Mouse (Mus musculus): Measurements from ENCODE around the gene Podxl2.
A peak's percentile ranks its signal among the peaks of the same experiment; 100 is the strongest.

The Podxl2 gene

DNA sequence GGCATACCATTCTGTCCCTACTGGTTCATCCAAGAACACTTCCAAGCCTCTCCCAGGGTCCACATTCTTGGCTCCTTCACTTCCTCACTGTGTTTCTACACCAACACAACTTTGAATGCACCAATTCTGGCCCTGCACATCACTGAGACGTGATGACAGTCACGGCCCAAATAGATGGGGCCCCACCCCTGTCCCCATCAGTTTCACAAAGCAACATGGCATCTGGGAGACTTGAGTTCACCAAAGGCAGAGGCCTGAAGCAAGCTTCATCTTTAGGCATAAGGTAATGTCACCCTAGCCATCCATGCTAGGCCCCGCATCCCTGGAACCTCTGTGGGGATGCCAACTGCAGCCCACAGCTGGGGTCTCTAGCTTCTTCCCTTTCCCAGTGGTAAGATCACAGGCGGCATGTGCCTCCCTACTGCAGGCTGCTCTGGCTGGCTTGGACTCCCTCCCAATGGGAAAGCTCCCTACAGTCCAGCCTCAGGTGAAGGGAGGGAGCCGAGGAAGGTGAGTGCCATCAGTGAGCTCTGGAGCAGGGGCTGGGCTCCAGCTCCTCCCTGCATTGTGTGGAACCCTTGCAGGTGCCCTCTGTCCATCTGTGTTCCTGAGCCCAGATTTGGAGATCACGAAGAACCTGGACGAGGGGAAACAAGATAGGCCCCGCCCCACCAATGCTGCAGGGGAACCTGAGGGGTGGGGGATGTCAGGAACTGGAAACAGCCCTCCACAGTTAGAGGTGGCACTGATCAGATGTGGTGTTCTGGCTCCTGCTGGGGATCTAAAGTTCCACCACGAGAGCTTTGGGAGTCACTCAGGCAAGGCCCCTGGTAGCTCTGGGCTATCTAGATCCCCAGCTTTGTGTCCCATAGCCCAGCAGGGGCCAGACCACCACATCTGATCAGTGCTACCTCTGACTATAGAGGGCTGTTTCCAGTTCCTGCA, 30.8 kb downstream of the Podxl2 start:
- DNase-seq (ENCODE audit: low spot score), result no peak

DNA sequence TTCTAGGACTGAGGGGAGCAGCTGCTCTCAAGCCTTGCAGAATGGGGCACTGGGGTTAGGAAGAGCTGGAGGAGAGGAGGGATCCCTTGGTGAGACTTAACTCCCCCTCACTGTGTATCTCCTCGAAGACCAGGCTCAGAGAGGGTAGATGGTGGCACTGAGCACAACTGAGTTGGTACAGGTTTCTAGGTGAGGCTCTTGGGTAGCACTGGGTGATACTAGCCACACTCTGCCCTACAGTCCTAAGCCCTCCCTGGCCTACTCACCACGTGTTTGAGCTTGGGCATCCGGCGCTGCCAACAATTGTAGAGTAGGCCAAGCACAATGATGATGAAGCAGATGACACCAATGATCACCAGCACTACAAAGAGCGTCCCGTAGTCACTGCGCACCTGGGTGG, 31.6 kb downstream of the Podxl2 start:
- DNase-seq (ENCODE audit: low spot score), result no peak

DNA sequence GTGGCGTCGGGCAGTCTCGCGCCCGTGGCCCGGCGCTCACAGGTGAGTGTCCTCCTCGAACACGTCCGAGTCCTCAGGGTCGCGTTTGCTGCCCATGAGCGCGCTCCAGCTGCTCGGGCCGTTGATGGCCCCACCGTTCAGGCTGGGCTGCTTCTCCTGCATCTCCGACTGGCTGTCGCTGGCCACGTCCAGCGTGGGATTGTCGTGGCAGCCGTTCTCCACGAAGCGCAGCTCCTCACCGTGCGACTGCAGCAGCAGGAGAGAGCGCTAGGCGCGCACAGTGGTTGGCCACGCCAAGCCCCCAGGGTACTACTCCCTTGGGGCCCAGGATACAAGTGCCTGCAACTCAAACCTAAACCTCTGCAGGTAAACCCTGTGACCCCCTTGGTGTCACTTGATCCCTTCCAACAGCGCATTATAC, 32.1 kb downstream of the Podxl2 start:
- peak; percentile 30 for DNase-seq (ENCODE audit: low spot score)

DNA sequence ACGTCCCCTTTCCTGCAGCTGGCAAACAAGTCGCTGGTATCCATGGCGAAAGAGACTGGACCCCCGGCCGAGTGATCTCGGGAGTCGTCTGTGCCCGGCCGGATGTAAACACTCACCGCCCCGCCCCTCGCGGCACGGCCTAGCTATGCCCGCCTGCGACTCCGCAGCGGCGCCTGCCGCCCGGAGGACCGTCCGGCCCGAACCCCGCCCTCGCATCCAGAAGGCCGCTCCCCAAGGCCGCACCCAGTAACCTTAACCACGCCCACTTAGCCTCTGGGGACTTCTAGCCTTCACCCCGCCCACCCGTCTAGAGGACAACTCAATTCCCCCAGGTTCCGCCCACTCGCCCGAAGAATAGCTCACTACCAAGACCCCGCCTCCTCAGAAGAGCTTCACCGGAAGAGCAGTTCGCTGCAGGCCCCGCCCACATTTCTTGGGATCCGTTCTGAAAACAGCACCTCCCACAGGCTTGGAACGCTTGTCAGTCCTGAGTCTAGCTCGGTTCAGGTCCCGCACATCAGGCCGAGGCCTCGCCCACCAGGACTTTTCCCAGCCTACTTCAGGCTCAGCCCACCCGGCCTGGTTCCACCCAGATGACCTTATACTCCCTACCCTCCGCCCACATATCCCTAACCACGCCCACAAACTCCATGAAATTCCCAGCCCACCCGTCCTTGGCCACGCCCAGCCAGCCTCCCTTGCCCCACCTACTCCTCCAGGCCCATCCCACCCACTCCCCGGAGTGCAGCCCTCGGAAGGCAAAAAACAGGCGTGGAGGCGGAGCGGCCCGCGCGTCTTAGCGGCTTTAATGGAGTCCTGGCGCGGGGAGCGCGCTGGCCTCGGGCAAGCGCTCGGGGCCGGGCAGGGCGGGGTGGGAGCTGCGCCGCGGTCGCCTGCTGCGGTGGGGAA, 32.8 kb downstream of the Podxl2 start, which contains the start of gene Abtb1:
TSS of gene Abtb1 (minus strand) at position 204 of the 909 bp plus-strand sequence.
- peak; percentile 99 for DNase-seq (ENCODE audit: low spot score)

DNA sequence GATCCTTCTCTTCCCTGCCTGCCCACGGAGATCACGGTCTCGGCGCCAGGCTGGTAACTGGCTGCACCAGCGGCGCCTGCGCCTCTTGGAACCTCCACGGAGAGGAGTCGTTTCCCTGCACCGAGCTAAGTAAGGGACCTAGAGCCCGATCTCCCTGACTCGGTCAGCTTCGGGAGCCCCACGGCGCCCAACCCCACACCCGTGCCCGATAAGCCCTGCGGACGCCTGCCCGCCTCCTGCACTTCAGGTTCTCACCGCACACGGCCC, 33.4 kb downstream of the Podxl2 start:
- DNase-seq (ENCODE audit: low spot score), result no peak

DNA sequence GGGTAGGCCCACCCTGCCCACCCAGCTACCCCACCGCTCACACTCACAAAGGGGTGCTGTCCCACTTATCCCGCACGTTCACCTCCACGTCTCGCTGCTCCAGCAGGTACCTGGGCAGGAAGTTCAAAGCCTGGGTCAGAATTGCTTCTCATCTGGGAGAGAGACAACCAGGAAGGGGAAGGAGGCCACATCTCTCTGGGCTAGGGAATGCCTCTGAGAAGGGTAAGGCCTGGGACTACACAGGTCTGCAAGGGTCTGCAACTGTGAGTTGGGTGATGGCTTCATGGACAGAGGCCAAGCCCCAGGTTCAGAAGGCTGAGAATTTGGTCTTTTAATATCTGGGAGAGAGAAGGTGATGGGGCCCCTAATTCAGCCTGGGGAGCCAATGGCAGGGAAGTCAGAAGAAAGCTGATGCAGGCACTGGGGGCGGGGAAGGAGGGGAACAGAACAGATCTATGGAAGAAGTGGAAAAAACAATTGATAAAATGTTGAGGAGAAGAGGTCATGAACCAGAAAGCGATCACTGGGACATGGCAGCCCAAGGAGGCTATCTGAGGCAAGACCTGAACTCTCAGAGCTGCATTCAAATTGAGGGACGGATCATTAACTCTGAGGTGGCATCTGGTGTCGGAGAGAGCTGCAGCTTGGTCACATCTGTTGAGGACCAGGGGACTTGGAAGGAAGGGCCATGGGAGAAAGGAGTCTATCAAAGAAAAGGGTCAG, 33.9 kb downstream of the Podxl2 start:
- DNase-seq (ENCODE audit: low spot score), result no peak

DNA sequence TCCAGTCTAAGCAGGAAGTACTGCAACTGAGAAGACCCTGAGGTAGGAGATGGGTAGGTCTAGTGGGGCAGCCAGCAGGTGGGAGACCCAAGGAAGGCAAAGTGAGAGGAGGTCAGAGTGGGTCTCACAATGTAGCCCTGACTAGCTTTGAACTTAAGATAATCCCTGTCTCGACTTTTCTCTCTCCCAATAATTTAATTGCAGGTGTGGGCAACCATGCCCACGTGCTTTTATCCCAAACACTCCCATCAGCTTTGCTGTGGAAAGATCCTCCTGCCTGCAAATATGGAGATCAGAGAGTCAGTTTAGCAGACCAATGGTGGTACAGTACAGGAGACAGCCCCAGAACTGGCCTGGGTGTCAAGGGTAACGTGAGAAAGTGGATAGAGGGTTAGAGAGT, 34.6 kb downstream of the Podxl2 start:
- DNase-seq (ENCODE audit: low spot score), result no peak

DNA sequence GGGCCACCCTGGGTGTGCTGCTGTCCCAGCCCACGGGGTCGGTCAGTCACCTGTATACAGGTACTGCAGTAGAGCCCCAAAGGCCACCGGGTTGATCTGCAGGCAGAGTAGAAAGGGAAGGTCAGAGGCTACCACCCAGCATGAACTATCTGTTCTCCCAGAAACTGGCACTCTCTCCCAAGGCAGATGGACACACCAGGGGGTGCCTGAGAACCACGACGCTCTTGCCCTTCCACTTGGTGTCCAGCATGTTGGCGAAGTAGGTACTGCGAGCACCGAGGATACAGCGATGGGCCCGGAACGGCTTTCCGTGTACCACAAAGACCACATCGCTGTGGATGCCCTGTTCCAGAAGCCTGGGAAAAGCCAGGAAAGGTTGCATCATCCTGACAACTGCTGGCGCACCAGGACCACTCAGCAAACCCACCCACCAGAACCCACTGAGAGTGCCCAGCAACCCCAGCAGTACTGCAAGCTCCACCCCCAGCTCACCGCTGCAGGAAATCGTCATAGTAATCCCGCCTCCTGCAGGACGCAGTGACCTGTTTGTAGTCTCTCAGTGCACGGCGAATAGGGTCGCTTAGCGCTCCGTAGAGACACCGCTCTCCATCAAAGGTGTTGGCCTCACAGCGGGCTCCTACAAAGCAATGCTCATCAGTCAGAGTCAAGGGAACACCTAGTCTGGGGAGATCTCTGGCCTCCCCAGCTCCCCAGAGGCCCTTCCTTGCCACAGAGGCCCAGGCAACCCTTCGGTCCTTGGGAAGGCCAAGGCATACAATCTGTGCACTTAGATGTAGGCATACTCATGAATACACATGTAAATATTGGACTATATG, 35.5 kb downstream of the Podxl2 start:
- DNase-seq (ENCODE audit: low spot score), result no peak

DNA sequence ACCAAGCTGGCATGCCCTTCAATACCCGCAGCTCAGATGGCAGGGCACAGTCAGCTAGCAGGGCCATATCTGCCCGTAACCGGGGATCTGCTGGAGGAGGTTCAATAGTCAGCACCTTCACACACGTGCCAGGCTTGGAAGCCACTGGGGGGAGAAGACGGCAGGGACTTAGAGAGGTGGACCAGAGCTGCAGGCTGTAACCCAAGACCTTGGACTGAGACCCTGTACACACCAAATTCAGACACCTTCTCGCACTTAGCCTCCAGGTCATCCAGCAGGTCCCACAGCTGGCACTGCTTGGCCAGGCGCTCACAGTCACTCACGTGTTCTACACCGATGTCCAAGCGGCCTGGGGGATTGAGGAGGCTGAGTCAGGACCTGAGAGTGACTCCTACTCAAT, 36.2 kb downstream of the Podxl2 start:
- no peak for DNase-seq (ENCODE audit: low spot score)

DNA sequence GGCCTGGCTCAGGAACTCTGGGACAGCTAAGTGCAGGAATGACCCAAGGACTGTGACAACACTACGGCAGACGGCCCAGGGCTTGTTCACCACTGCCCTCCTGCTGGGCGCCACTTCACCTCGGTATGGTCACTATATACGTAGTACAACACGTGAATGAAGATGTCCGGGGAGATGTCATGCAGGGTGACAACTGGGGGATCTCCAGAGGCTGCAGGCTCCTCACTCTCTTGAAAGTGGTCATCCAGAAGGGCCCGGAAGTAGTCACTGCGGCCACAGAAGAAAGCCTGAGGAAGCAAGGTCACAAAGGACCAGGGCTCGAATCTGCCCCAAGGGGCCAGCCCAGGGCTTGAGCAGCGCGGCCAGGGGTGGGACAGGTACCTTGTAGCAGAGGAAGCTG, 36.8 kb downstream of the Podxl2 start:
- DNase-seq (ENCODE audit: low spot score), result no peak

DNA sequence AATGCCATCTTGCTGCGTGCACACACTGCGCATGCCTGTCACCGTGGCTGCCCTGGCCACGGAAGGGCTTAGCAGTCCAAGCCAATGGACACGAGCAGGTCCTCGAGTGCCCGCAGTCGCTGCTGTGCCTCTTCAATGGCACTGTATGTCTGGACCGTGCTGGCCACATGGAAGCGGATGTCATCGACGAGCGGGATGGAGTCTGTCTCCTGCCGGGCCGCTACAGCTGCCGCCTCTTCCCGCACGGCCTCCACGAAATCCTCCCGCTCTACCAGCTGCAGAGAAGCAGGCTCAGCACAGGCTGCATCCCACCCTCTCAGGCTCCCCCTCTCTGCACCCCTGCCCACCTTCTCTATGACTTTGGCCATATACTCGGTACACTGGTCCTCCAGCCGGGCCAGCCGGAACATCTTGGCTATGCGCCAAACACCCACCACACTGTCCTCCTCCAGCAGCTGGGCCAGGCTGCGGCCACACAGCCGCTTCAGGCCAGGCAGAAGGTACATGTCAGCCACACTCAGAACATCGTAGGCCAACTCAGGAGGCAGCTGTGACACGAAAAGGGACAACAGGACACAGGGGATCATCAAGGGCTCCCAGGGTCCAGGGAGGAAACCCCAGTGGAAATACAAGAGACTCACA, 38.5 kb downstream of the Podxl2 start:
- no peak for DNase-seq (ENCODE audit: low spot score)

DNA sequence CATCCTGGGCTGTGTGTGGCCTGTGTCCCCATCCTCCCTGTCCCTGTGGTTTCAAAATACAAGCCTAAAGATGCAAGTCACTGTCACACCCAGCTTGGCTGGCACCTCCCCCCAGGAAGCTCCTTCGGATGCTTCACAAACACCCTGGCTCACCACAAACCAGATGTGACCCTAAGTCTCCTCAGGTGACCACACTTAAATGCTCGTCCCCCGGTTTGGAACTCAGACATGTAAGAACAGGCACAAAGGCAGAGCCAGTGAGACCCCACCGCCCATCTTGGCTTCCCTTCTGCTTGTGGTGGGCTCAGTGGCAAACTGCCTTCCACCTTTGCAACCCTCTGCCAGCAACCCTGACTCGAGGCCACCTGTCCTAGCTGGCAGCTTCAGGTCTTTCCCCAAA, 39.8 kb downstream of the Podxl2 start:
- no peak for DNase-seq (ENCODE audit: low spot score)

DNA sequence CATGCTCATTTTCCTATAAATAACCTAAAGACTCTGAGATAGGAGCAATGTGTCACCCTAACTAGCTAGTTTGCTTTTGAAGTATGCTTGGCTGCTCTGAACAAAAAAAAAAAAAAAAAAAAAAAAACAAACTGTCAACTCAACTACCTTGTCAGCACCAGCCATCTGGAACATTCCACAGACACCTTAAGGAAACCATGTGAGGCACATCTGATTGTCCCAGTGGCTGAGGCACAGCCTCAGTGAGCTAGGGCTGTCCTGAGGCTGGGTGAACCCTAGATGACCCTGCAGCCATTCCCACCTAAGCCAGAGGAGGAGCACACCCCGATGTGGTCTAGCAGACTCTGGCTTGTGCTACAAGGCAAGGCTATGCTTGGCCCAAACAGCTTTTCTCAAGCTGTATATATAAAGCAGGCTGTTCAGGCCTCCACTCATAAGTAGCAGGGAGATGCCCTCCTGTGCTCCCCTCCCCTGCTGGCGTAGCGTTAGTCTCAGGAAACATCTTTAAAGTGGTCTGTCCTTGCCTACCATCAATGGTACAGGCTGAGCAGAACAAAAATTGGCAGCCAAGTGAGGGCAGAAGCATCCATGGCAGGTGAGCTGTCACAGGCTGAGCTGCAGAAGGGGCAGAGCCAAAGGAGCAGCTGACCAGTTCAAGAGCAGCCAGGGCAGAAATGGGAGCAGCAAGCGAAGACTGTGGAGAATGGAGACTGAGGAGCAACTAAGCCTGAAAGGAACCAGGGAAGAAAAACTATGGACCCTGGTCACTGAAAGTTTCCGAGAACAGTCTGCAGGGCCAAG, 41.3 kb downstream of the Podxl2 start:
- no peak for DNase-seq (ENCODE audit: low spot score)

DNA sequence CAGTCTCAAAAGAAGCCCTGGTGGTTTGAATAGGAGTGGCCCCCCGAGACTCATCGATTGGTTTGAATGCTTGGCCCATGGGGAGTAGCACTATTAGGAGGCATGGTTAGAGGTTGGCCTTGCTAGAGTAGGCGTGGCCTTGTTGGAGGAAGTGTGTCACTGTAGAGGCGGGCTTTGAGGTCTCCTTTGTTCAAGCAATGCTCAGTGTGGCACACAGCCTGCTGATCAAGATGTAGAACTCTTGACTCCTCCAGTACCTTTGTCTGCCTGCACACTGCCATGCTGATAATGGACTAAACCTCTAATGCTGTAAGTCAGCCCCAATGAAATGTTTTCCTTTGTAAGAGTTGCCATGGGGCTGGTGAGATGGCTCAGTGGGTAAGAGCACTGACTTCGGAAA, 42.2 kb downstream of the Podxl2 start:
- DNase-seq (ENCODE audit: low spot score), result no peak

DNA sequence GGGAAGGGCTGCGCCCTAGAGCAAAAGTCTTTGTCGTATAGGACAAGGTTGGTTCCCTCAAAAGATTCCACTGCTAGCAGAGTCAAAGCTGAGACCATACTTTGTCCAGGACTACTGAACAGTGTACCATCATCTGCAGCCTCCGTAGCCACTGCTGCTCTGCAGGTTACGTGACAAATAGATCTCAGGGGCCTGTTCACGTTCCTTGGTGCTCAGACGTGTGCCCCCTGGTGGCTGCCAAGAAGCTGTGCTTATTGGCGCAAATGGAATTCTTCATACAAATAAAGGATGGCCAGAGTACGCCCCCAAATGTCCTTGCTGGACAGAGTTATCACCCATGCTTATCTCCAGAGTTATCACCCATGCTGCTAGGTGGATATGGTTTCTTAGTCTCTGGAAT, 43.4 kb downstream of the Podxl2 start:
- DNase-seq (ENCODE audit: low spot score), result peak; percentile 49

DNA sequence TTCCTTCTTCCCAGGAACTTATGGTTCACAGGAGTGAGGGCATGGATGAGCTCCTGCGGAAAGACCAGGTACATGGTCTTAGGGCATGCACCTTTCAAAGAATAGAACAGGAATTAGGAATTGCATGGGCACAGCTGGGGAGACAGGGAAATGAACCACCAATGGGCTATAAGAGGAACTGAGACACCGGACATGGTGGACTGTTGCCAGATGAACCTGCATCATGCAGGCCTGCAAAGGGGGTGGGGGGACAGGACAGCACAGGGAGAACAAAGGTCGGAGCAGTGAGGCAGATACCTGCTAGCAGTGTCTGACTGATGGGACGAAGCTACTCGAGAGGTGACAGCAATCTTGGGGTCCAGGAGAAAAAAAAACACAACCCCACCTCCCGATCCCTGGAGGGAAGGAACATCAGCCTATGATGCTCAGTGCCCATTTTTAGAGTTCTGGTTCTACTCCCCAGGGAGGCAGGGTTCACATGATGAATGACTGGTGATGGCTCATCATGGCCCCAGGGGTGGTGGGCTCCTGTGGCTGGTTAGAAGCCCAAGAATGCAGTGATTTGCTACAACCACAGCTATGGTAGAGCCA, 44.6 kb downstream of the Podxl2 start:
- no peak for DNase-seq (ENCODE audit: low spot score)

DNA sequence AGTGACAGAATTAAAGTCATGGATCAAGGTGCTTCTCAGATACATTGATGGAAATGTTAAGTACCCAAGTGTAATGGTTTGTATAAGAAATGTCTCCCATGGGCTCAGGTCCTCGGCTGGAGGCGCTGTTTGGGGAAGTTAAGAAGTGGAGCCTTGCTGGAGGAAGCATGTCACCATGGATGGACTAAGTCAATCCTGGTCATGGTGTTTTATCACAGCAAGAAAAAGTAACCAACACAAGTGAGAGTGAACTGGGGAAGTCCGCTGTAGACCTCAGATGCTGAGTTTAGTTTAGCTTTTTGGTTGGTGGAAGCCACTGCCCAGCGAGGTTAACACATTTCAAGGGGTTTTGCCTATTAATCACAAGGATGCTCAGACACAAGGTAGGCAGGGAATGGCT, 45.3 kb downstream of the Podxl2 start:
- DNase-seq (ENCODE audit: low spot score), result no peak

DNA sequence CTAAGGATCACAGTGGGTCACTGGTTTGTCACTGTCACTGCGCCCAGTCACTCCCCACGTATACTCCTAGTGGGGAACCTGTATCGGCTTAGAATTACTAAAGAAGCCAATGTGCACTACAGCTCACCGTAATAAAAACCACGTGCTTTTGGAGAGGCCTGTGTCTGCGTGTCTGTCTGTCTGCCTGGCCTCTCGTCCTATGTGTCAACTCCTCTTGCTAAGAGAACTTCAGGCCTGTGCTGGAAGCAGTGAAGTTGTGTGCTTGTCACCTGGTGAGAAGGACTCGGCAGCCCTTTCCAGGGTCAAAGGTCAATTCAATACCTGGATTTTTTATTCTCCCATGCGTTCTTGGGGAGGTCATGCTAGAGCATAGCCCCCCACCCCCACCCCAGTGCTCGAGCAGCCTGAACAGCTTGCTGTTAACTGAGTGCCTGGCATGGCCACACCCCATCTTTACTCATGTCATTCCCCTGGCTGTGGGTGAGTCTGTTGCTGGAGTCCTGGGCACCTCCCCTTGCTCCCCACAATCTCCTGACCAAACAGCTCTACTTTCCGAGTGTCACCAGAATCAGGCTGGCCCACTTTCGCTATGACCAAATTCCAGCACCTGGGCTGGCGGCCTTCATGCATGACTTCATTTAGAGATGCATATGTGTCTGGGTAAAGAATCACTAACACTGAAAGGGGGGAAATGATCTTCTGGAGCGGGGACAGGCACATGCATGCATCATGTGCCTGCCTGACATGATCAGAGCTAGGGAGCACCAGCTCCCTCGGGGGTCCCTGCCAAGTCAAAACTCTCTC, 46.4 kb downstream of the Podxl2 start:
- no peak for DNase-seq (ENCODE audit: low spot score)
